Mouse (Mus musculus) forelimb bud, embryonic 11.5 days (tissue): ENCODE data around the gene Kcnk10.

Experiments used
- DNase-seq: peaks from one replicate; pipeline ENCODE4 v3.0.0-alpha.2; 2012; ENCODE audit warnings: low read depth, low spot score

Gene Kcnk10

GRCm38 (mm10) chr12:98519866-98520567 lies 58.1 kb downstream of the Kcnk10 start:
- no peak for DNase-seq

GRCm38 (mm10) chr12:98505601-98506000 lies 72.5 kb downstream of the Kcnk10 start:
- no peak for DNase-seq

- no peak for DNase-seq
Observed at GRCm38 (mm10) chr12:98501528-98502280, 76.4 kb downstream of the Kcnk10 start.

GRCm38 (mm10) chr12:98501045-98501444 lies 77.1 kb downstream of the Kcnk10 start:
- DNase-seq, result no peak

GRCm38 (mm10) chr12:98481460-98481859 lies 96.7 kb downstream of the Kcnk10 start:
- no peak for DNase-seq

- no peak for DNase-seq
Observed at GRCm38 (mm10) chr12:98481048-98481447, 97.1 kb downstream of the Kcnk10 start.

- no peak for DNase-seq
Observed at GRCm38 (mm10) chr12:98477673-98478461, 100.2 kb downstream of the Kcnk10 start.

- no peak for DNase-seq
Observed at GRCm38 (mm10) chr12:98471232-98471631, 106.9 kb downstream of the Kcnk10 start.

- DNase-seq, result no peak
Observed at GRCm38 (mm10) chr12:98470097-98470496, 108.0 kb downstream of the Kcnk10 start.

- no peak for DNase-seq
Observed at GRCm38 (mm10) chr12:98467793-98468192, 110.3 kb downstream of the Kcnk10 start.

GRCm38 (mm10) chr12:98459889-98460288 lies 118.2 kb downstream of the Kcnk10 start:
- DNase-seq, result no peak

- DNase-seq, result no peak
Observed at GRCm38 (mm10) chr12:98458944-98459343, 119.2 kb downstream of the Kcnk10 start.

- DNase-seq, result no peak
Observed at GRCm38 (mm10) chr12:98458516-98458915, 119.6 kb downstream of the Kcnk10 start.

- DNase-seq, result no peak
Observed at GRCm38 (mm10) chr12:98453161-98453560, 124.9 kb downstream of the Kcnk10 start.

- DNase-seq, result no peak
Observed at GRCm38 (mm10) chr12:98452646-98453045, 125.5 kb downstream of the Kcnk10 start.

- no peak for DNase-seq
Observed at GRCm38 (mm10) chr12:98445637-98446036, 132.5 kb downstream of the Kcnk10 start.

- DNase-seq, result no peak
Observed at GRCm38 (mm10) chr12:98444860-98445259, 133.2 kb downstream of the Kcnk10 start.

GRCm38 (mm10) chr12:98443754-98444153 lies 134.4 kb downstream of the Kcnk10 start:
- DNase-seq, result no peak

GRCm38 (mm10) chr12:98438080-98438479 lies 140.0 kb downstream of the Kcnk10 start:
- DNase-seq, result no peak

GRCm38 (mm10) chr12:98430683-98431082 lies 147.4 kb downstream of the Kcnk10 start:
- DNase-seq, result no peak

GRCm38 (mm10) chr12:98421340-98421739 lies 156.8 kb downstream of the Kcnk10 start:
- DNase-seq, result no peak

GRCm38 (mm10) chr12:98419849-98420248 lies 158.3 kb downstream of the Kcnk10 start:
- no peak for DNase-seq
